In the genomic region with DNA sequence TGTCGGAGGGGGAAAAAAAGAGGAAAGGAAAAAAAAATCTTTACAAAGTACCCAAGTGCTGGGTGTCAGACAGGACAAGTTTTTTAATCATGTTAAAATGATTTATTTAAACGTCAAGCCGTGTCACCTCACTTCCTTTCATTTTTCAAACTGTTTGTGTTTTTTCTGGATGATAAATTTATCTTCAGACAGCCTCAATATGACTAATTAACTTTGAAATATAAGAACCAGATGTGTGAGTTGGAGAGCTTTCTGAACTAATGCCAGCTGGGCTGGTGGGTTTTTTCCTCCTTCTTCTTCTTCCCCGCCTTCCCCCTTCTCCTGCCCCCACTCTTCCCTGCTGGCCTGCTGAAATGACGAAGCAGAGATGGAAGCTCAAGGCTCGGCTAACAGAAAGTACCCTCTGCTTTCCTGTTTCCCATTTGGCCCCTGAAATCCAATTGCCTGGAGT, we compare ENCODE assay signal across 10 mouse cellular contexts.
DNase-seq lines count a peak whose midpoint lies in the region; ATAC-seq and TF ChIP-seq lines count a peak whose summit lies in the region.
"Had no signal": no experiment of that assay in that cellular context is flagged by ENCODE, and none has a peak within 500 bp of the region (broad histone marks: within the 10 kb centered on the region; RNA-seq: fewer than 3 reads in every experiment).

No protein-coding gene starts in this region.

- 17% methylated on average over 6 of the region's 6 CpGs for WGBS in hindbrain, embryonic 14.5 days
- WGBS in hindbrain, embryonic 16.5 days, result 26% methylated on average over 6 of the region's 6 CpGs
- 7% methylated on average over 6 of the region's 6 CpGs for whole genome bisulfite sequencing in stomach, embryonic 14.5 days
- 20% methylated on average over 6 of the region's 6 CpGs for WGBS in stomach, postnatal 0 days
- WGBS in forebrain, embryonic 15.5 days, result 4% methylated on average over 6 of the region's 6 CpGs
- 14% methylated on average over 6 of the region's 6 CpGs for WGBS in stomach, embryonic 15.5 days

- ATAC-seq in hindbrain, embryonic 14.5 days (ENCODE audit: low FRiP score), result no peak
- no peak for ATAC-seq in hindbrain, embryonic 16.5 days
- ATAC-seq in stomach, embryonic 14.5 days (ENCODE audit: insufficient number of reproducible peaks, insufficient read depth, low FRiP score, low read depth), result no peak
- no peak; the same call in 1 of the 2 replicates for ATAC-seq in stomach, postnatal 0 days (ENCODE audit: low FRiP score, low TSS enrichment)
- ATAC-seq in forebrain, embryonic 15.5 days (replicated peaks), result no peak; the same call in 1 of the 2 replicates
- ATAC-seq in stomach, embryonic 15.5 days (ENCODE audit: insufficient read depth, low FRiP score, low read depth), result peak; percentile 16; the same call in 1 of the 2 replicates

- no peak for TF ChIP-seq EP300 in stomach, postnatal 0 days (optimal IDR thresholded peaks at IDR 0.05)

- H3K27ac ChIP-seq in hindbrain, embryonic 14.5 days, result no peak overlapping the region
- H3K27ac ChIP-seq in hindbrain, embryonic 16.5 days (ENCODE audit: low read depth, low read length), result no peak overlapping the region
- peak overlapping the region; percentile 7; the same call in 1 of the 2 replicates for H3K27ac ChIP-seq in stomach, embryonic 14.5 days (ENCODE audit: low read length)
- H3K27ac ChIP-seq in stomach, postnatal 0 days (replicated peaks), result no peak overlapping the region
- H3K27ac ChIP-seq in forebrain, embryonic 15.5 days (replicated peaks), result peak overlapping the region; percentile 76
- peak overlapping the region; percentile 50 for H3K27ac ChIP-seq in stomach, embryonic 15.5 days

- H3K4me2 ChIP-seq in hindbrain, embryonic 14.5 days (replicated peaks), result no peak overlapping the region
- H3K4me2 ChIP-seq in hindbrain, embryonic 16.5 days (ENCODE audit: low read length), result no peak overlapping the region
- no peak overlapping the region for H3K4me2 ChIP-seq in stomach, embryonic 14.5 days (replicated peaks; ENCODE audit: low read depth, low read length)
- no peak overlapping the region for H3K4me2 ChIP-seq in stomach, postnatal 0 days (replicated peaks; ENCODE audit: low read depth)
- H3K4me2 ChIP-seq in forebrain, embryonic 15.5 days (replicated peaks), result peak overlapping the region; percentile 13; the same call in 1 of the 2 replicates
- H3K4me2 ChIP-seq in stomach, embryonic 15.5 days, result peak overlapping the region; percentile 17; the same call in 1 of the 2 replicates

- no peak overlapping the region for H3K4me3 ChIP-seq in hindbrain, embryonic 14.5 days (replicated peaks; ENCODE audit: low read length)
- no peak overlapping the region for H3K4me3 ChIP-seq in hindbrain, embryonic 16.5 days (ENCODE audit: low read length)
- H3K4me3 ChIP-seq in stomach, embryonic 14.5 days (ENCODE audit: low read depth, low read length), result no peak overlapping the region
- H3K4me3 ChIP-seq in stomach, postnatal 0 days (ENCODE audit: low read depth, low read length), result no peak overlapping the region
- no peak overlapping the region for H3K4me3 ChIP-seq in forebrain, embryonic 15.5 days
- H3K4me3 ChIP-seq in stomach, embryonic 15.5 days (replicated peaks), result no peak overlapping the region

- peaks cover 24% of the 10 kb centered on the region; the same call in 1 of the 2 replicates for H3K4me1 ChIP-seq in hindbrain, embryonic 14.5 days (replicated peaks; ENCODE audit: control insufficient read depth, insufficient read depth, low read length)
- H3K4me1 ChIP-seq in hindbrain, embryonic 16.5 days (ENCODE audit: control insufficient read depth, insufficient read depth, low read depth, low read length), result peaks cover 11% of the 10 kb centered on the region
- H3K4me1 ChIP-seq in stomach, embryonic 14.5 days (ENCODE audit: control insufficient read depth, insufficient read depth, low read length), result peaks cover 35% of the 10 kb centered on the region
- peaks cover 6% of the 10 kb centered on the region; the same call in 1 of the 2 replicates for H3K4me1 ChIP-seq in stomach, postnatal 0 days (replicated peaks; ENCODE audit: control insufficient read depth, insufficient read depth)
- peaks cover 58% of the 10 kb centered on the region for H3K4me1 ChIP-seq in forebrain, embryonic 15.5 days
- peaks cover 38% of the 10 kb centered on the region for H3K4me1 ChIP-seq in stomach, embryonic 15.5 days

- H3K9me3 ChIP-seq in hindbrain, embryonic 14.5 days (ENCODE audit: control insufficient read depth, low read length), result no peaks in the 10 kb centered on the region
- no peaks in the 10 kb centered on the region for H3K9me3 ChIP-seq in hindbrain, embryonic 16.5 days (ENCODE audit: control insufficient read depth, low read length)
- H3K9me3 ChIP-seq in stomach, embryonic 14.5 days (ENCODE audit: control insufficient read depth, low read depth, low read length), result no peaks in the 10 kb centered on the region
- no peaks in the 10 kb centered on the region for H3K9me3 ChIP-seq in stomach, postnatal 0 days (ENCODE audit: control insufficient read depth, low read length)
- H3K9me3 ChIP-seq in forebrain, embryonic 15.5 days, result no peaks in the 10 kb centered on the region
- no peaks in the 10 kb centered on the region for H3K9me3 ChIP-seq in stomach, embryonic 15.5 days

- peak; percentile 37 for DNase-seq in hindbrain, embryonic 14.5 days (ENCODE audit: low spot score)
- DNase-seq in stomach, postnatal 0 days (ENCODE audit: low spot score), result no peak
- DNase-seq in right cerebral cortex, adult 2 months (ENCODE audit: low spot score in 2 of 2), result no peak
- DNase-seq in thymus, adult 18-20 months, result no peak
- DNase-seq: cerebellum, adult 2 months; right cerebral cortex, postnatal 4 days had no signal

- H3K27me3 ChIP-seq in hindbrain, embryonic 14.5 days (ENCODE audit: control insufficient read depth, insufficient read depth, low read length), result no peaks in the 10 kb centered on the region
- no peaks in the 10 kb centered on the region for H3K27me3 ChIP-seq in hindbrain, embryonic 16.5 days (replicated peaks; ENCODE audit: control insufficient read depth, insufficient read depth, low read length)
- H3K27me3 ChIP-seq in stomach, embryonic 14.5 days (ENCODE audit: control insufficient read depth, insufficient read depth, low read length), result no peaks in the 10 kb centered on the region
- H3K27me3 ChIP-seq in stomach, postnatal 0 days (ENCODE audit: control insufficient read depth, insufficient read depth, low read length), result no peaks in the 10 kb centered on the region
- no peaks in the 10 kb centered on the region for H3K27me3 ChIP-seq in forebrain, embryonic 15.5 days
- peaks cover 8% of the 10 kb centered on the region; the same call in 1 of the 2 replicates for H3K27me3 ChIP-seq in stomach, embryonic 15.5 days (replicated peaks)

- no peaks in the 10 kb centered on the region for H3K36me3 ChIP-seq in hindbrain, embryonic 14.5 days (replicated peaks; ENCODE audit: control insufficient read depth, insufficient read depth)
- no peaks in the 10 kb centered on the region for H3K36me3 ChIP-seq in hindbrain, embryonic 16.5 days (ENCODE audit: control insufficient read depth, insufficient read depth, low read length)
- H3K36me3 ChIP-seq in stomach, embryonic 14.5 days (ENCODE audit: control insufficient read depth, insufficient read depth, low read length), result no peaks in the 10 kb centered on the region
- no peaks in the 10 kb centered on the region for H3K36me3 ChIP-seq in stomach, postnatal 0 days (ENCODE audit: control insufficient read depth, insufficient read depth, low read length)
- no peaks in the 10 kb centered on the region for H3K36me3 ChIP-seq in forebrain, embryonic 15.5 days
- no peaks in the 10 kb centered on the region for H3K36me3 ChIP-seq in stomach, embryonic 15.5 days

- TF ChIP-seq CTCF in stomach, postnatal 0 days (IDR thresholded peaks at IDR 0.05; ENCODE audit: low read depth), result no peak

- H3K9ac ChIP-seq in hindbrain, embryonic 14.5 days, result no peak overlapping the region
- no peak overlapping the region for H3K9ac ChIP-seq in hindbrain, embryonic 16.5 days (ENCODE audit: low read depth, low read length)
- H3K9ac ChIP-seq in stomach, embryonic 14.5 days (replicated peaks; ENCODE audit: low read depth, low read length), result no peak overlapping the region
- no peak overlapping the region for H3K9ac ChIP-seq in stomach, postnatal 0 days (ENCODE audit: low read length)
- 0 out of 2 replicates have a peak overlapping the region, but pooled peaks have one; percentile 11 for H3K9ac ChIP-seq in forebrain, embryonic 15.5 days (replicated peaks)
- no peak overlapping the region for H3K9ac ChIP-seq in stomach, embryonic 15.5 days

Comparison
In these comparisons a context has a peak if more than half of its experiments do, and no peak if none do; other contexts are left out.
1. H3K27ac ChIP-seq: peak in stomach, embryonic 14.5 days (single experiment), forebrain, embryonic 15.5 days (single experiment) and stomach, embryonic 15.5 days (single experiment); none in hindbrain, embryonic 14.5 days (single experiment), hindbrain, embryonic 16.5 days (single experiment) and stomach, postnatal 0 days (single experiment).
2. H3K4me2 ChIP-seq: peak in forebrain, embryonic 15.5 days (single experiment) and stomach, embryonic 15.5 days (single experiment); none in hindbrain, embryonic 14.5 days (single experiment), hindbrain, embryonic 16.5 days (single experiment), stomach, embryonic 14.5 days (single experiment) and stomach, postnatal 0 days (single experiment).